Comparison of ENCODE assay signal across 8 mouse cellular contexts in the genomic region with DNA sequence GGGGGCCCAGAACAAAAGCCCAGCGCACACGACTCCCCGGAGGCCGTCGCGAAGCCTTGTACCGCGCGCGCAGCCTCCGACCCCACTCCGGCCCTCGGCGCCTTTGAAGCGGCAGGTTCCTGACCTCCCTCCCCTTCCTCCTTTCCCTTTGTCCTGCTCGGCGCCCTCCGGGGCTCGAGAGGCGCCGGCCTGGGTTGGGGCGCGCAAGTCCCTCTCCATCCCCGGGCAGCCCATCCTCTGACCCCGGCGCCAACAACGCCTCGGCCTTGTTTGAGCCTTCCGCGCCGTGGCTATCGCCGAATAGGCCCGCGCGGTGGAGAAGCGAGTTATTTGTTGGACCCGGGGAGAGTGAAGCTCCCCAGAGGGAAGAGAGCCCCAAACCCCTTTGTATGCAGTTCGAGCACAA. TPM values are rescaled to one million over a fixed set of nuclear protein-coding genes. Genes with fewer than 3 reads are reported as not detected.
DNase-seq lines count a peak whose midpoint lies in the region; ATAC-seq lines count a peak whose summit lies in the region.

No protein-coding gene starts in this region.

- H3K27me3 ChIP-seq in heart, embryonic 14.5 days (ENCODE audit: control insufficient read depth, insufficient read depth, low read length), result no peaks in the 10 kb centered on the region
- no peaks in the 10 kb centered on the region for H3K27me3 ChIP-seq in limb, embryonic 15.5 days

- no peaks in the 10 kb centered on the region for H3K36me3 ChIP-seq in heart, embryonic 14.5 days (ENCODE audit: control insufficient read depth, insufficient read depth, low read length)
- no peaks in the 10 kb centered on the region for H3K36me3 ChIP-seq in limb, embryonic 15.5 days

- H3K9me3 ChIP-seq in heart, embryonic 14.5 days (ENCODE audit: control insufficient read depth, low read length), result no peaks in the 10 kb centered on the region
- H3K9me3 ChIP-seq in limb, embryonic 15.5 days, result no peaks in the 10 kb centered on the region

- peak overlapping the region; percentile 100 for H3K9ac ChIP-seq in heart, embryonic 14.5 days (ENCODE audit: low read length)
- peak overlapping the region; percentile 68 for H3K9ac ChIP-seq in limb, embryonic 15.5 days

- peak; percentile 96 for DNase-seq in heart, adult 11 months
- DNase-seq in heart, adult 8-10 months (ENCODE audit: low spot score), result no peak
- DNase-seq in B cell, adult 2 months, result peak; percentile 44 to 53
- peak; percentile 57 for DNase-seq in cerebellum, adult 9-10 months
- DNase-seq in right cerebral cortex, postnatal 4 days, result peak; percentile 53
- DNase-seq in frontal cortex, postnatal 25 days (ENCODE audit: low spot score in 2 of 2), result no peak

- peak overlapping the region; percentile 81 to 89 for H3K27ac ChIP-seq in heart, embryonic 14.5 days (replicated peaks in 1 of 2; ENCODE audit: control insufficient read depth in 1 of 2, insufficient read depth in 1 of 2, low read depth in 2 of 2, low read length in 2 of 2)
- H3K27ac ChIP-seq in limb, embryonic 15.5 days, result peak overlapping the region; percentile 89

- no peak for ATAC-seq in heart, embryonic 14.5 days (ENCODE audit: insufficient number of reproducible peaks, insufficient read depth, low FRiP score, low read depth)
- ATAC-seq in limb, embryonic 15.5 days (ENCODE audit: insufficient number of reproducible peaks, low FRiP score, low TSS enrichment, low read depth), result no peak

- H3K4me3 ChIP-seq in heart, embryonic 14.5 days (ENCODE audit: control insufficient read depth in 1 of 2, insufficient read depth in 1 of 2, low read depth in 1 of 2, low read length in 2 of 2), result peak overlapping the region; percentile 73 to 93
- H3K4me3 ChIP-seq in limb, embryonic 15.5 days, result peak overlapping the region; percentile 81

- WGBS in heart, embryonic 14.5 days, result under 1% methylated on average over 39 of the region's 39 CpGs
- WGBS in limb, embryonic 15.5 days, result under 1% methylated on average over 38 of the region's 39 CpGs

- peaks cover 14 to 26% of the 10 kb centered on the region in 2 experiments for H3K4me1 ChIP-seq in heart, embryonic 14.5 days (ENCODE audit: control insufficient read depth in 2 of 2, insufficient read depth in 2 of 2, low read length in 2 of 2)
- peaks cover 54% of the 10 kb centered on the region for H3K4me1 ChIP-seq in limb, embryonic 15.5 days

- H3K4me2 ChIP-seq in heart, embryonic 14.5 days (ENCODE audit: low read length), result peak overlapping the region; percentile 99
- H3K4me2 ChIP-seq in limb, embryonic 15.5 days, result peak overlapping the region; percentile 96

RNA-seq across cellular contexts. Expression of gene Bahcc1, which starts 2.0 kb away (rescaled TPM):
- total RNA-seq in heart, adult 8-10 months (2022), result 10 to 100 TPM in 2 of 4 experiments, 1 to 10 TPM in 2; 6.2 to 12.6 (median 9.3) TPM
- polyA plus RNA-seq in heart, embryonic 14.5 days (2014; fragmentation: Nextera tagmentation; extraction: Ambion mirVana), result 8.8 and 9.1 TPM in 2 replicates
- 5.8 and 6.7 TPM in 2 replicates for polyA plus RNA-seq in limb, embryonic 15.5 days (2015; fragmentation: Nextera tagmentation; extraction: Ambion mirVana)

Comparison
In these comparisons a context has a peak if more than half of its experiments do, and no peak if none do; other contexts are left out.
1. DNase-seq: peak in heart, adult 11 months (single experiment), B cell, adult 2 months (2 of 2), cerebellum, adult 9-10 months (single experiment) and right cerebral cortex, postnatal 4 days (single experiment); none in heart, adult 8-10 months (single experiment) and frontal cortex, postnatal 25 days (0 of 2).